Mouse (Mus musculus): ENCODE results near the gene Esd. TPM values are rescaled to one million over a fixed set of nuclear protein-coding genes. Genes with fewer than 3 reads are reported as not detected.

Gene Esd
- polyA plus RNA-seq, 1 experiment from 2014 or later = 327 TPM

Other genes with a start within 250 kb of the Esd start
- 0.36 and 0.49 TPM in 2 replicates for gene Htr2a, start 91.5 kb upstream of the Esd start, polyA plus RNA-seq (2014; fragmentation: Nextera tagmentation; extraction: Ambion mirVana)
- 7.9 and 8.0 TPM in 2 replicates for gene Lrch1, start 215.6 kb downstream of the Esd start, polyA plus RNA-seq (2014; fragmentation: Nextera tagmentation; extraction: Ambion mirVana)

Measured in liver, embryonic 11.5 days (tissue).